Mouse (Mus musculus) embryonic fibroblast, embryonic 13.5 days (primary cell): Measurements from ENCODE around the gene Clstn2.

Experiments used
- CTCF ChIP-seq: IDR thresholded peaks from 2 replicates; pipeline ENCODE4 v1.5.1; 2011; ENCODE audit warnings: mild to moderate bottlenecking, control low read depth, low read length, moderate library complexity, borderline replicate concordance; ENCODE audit not compliant: insufficient read depth
- POLR2A ChIP-seq: IDR thresholded peaks from 2 replicates; pipeline ENCODE4 v1.6.1; 2011; ENCODE audit warnings: low read depth, mild to moderate bottlenecking, control low read depth, low read length, moderate library complexity

- no peak for TF ChIP-seq CTCF
- no peak for TF ChIP-seq POLR2A
These were observed 499.7 kb downstream of the Clstn2 start for GRCm38 (mm10) chr9:97533306-97533705.
